Mouse (Mus musculus): ENCODE results near the gene Clba1.

DNA sequence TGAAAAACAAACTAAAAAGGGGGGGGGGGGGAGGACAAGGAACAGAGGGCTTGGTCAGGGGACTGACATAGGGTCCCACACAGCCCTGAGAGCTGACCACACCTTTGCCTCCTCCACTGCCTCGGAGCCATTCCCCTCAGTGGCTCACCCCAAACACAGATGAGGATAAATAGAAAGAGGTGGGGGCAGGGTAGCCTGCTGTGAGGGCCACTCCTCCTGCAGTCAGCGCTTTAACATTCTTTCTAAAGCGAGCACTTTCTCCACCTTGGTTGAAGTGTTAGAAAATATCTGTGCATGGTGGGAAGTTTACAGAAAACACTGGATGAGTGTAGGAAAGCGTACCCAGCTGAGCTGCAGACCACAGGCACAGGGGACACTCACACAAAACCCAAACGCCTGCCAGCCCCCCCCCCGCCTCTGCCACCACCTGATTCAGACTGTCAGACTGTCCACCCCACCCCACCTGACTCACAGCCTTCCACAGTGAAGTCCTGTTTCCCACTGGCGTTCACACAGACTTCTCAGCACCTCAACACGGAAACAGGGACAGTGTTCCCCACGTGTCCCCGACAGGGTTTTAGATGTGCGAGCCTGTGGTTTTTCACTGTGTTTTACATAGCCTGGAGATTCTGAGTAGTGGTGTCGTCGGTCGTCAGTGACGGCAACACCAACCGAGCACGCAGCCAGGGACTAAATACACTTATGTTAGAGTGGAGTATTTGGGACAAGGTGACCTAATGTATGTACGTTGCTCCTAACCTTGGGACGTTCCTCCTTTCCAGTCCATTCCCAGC, 1.6 kb downstream of the Clba1 start:
- no peak for TF ChIP-seq CTCF (conservative IDR thresholded peaks at IDR 0.05; ENCODE audit: insufficient read depth, insufficient read length, low read depth, low read length)
- no peak for TF ChIP-seq POLR2A (IDR thresholded peaks at IDR 0.05; ENCODE audit: low read depth, low read length)
